Mouse (Mus musculus) limb, embryonic 14.5 days (tissue): ENCODE measurements around the gene Gpalpp1. TPM values are rescaled to one million over a fixed set of nuclear protein-coding genes. Genes with fewer than 3 reads are reported as not detected.

Experiments
- ATAC-seq: fragments of 200-750 bp; cut with Nextera tagmentation; 2 replicates; pipeline ENCODE4 v1.8.0; 2017; ENCODE audit warnings: low read depth, moderate number of reproducible peaks, moderate TSS enrichment; ENCODE audit not compliant: low FRiP score
- DNase-seq: peaks from one replicate; pipeline ENCODE4 v3.0.0-alpha.2; 2015; ENCODE audit warnings: low spot score
- H3K27ac ChIP-seq: fragments of 300-500 bp; sonication (generic); replicated peaks from 2 replicates; pipeline ENCODE4 v1.5.1; 2014; ENCODE audit warnings: low read depth, mild to moderate bottlenecking, low read length, moderate library complexity, mixed read lengths
- H3K27me3 ChIP-seq: fragments of 300-500 bp; sonication (generic); 2 replicates; pipeline ENCODE4 v1.6.1; 2014; ENCODE audit warnings: low read length, mixed read lengths; ENCODE audit not compliant: control insufficient read depth, insufficient read depth
- H3K36me3 ChIP-seq: fragments of 300-500 bp; sonication (generic); 2 replicates; pipeline ENCODE4 v1.6.1; 2014; ENCODE audit warnings: mild to moderate bottlenecking, low read length, moderate library complexity, mixed read lengths; ENCODE audit not compliant: control insufficient read depth, insufficient read depth
- H3K4me1 ChIP-seq: fragments of 300-500 bp; sonication (generic); 2 replicates; pipeline ENCODE4 v1.6.1; 2014; ENCODE audit warnings: antibody characterized with exemption, low read length, mixed read lengths; ENCODE audit not compliant: control insufficient read depth, insufficient read depth
- H3K4me2 ChIP-seq: fragments of 300-500 bp; sonication (generic); replicated peaks from 2 replicates; pipeline ENCODE4 v1.6.1; 2014; ENCODE audit warnings: low read depth, mild to moderate bottlenecking, low read length, moderate library complexity; ENCODE audit not compliant: severe bottlenecking
- H3K4me3 ChIP-seq: fragments of 300-500 bp; sonication (generic); replicated peaks from 2 replicates; pipeline ENCODE4 v1.5.1; 2014; ENCODE audit warnings: low read length
- H3K9ac ChIP-seq: fragments of 300-500 bp; sonication (generic); 2 replicates; pipeline ENCODE4 v1.6.1; 2014; ENCODE audit warnings: mild to moderate bottlenecking, low read depth, low read length, moderate library complexity; ENCODE audit not compliant: severe bottlenecking
- H3K9me3 ChIP-seq: fragments of 300-500 bp; sonication (generic); 2 replicates; pipeline ENCODE4 v1.6.1; 2016; ENCODE audit warnings: low read length; ENCODE audit not compliant: control insufficient read depth
- POLR2A ChIP-seq: fragments of 200-500 bp; IDR thresholded peaks from 2 replicates; pipeline ENCODE4 v1.8.0; 2012; ENCODE audit warnings: inconsistent platforms, mild to moderate bottlenecking, moderate library complexity, borderline replicate concordance; ENCODE audit not compliant: insufficient read depth, insufficient read length; ENCODE audit errors: extremely low read depth
- WGBS: fragments of 180-500 bp; shearing (Covaris S2); extraction: QIAGEN DNeasy Blood & Tissue Kit; methylation state at CpG from one replicate; pipeline ENCODE4 v1.1.7; 2014; 5-methylcytosine and 5-hydroxymethylcytosine counted together
- polyA plus RNA-seq, 2 experiments: library from polyadenylated mRNA; depleted of rRNA in 1 of 2; stranded (reverse) in 1 of 2; unstranded in 1 of 2; fragments of >200 nt; fragmentation: Nextera tagmentation in 1 of 2; extraction: Ambion mirVana in 1 of 2; gene quantifications; 2 replicates each; pipeline versions ENCODE4 v1.2.1 to v1.2.3; 2012 to 2014

Gpalpp1 gene
- polyA plus RNA-seq, 2 experiments = 10.6 to 12.7 TPM

- WGBS = 89% methylated on average over 7 of the region's 7 CpGs
- Histone ChIP-seq H3K27ac (no peak overlapping the region), H3K9ac (no peak overlapping the region), H3K27me3 (no peaks in the 10 kb centered on the region), H3K36me3 (no peaks in the 10 kb centered on the region), H3K4me3 (no peak overlapping the region), H3K9me3 (no peaks in the 10 kb centered on the region), H3K4me2 (no peak overlapping the region), H3K4me1 (no peaks in the 10 kb centered on the region)
- no peak for TF ChIP-seq POLR2A
- ATAC-seq (no peak), DNase-seq (no peak)
Measured at GRCm38 (mm10) chr14:76051966-76052365, 58.6 kb downstream of the Gpalpp1 start.

GRCm38 (mm10) chr14:76045767-76046166 is 64.8 kb downstream of the Gpalpp1 start:
- ATAC-seq (no peak), DNase-seq (no peak)

GRCm38 (mm10) chr14:76044164-76044557 is 66.4 kb downstream of the Gpalpp1 start:
- Histone ChIP-seq H3K36me3 (no peaks in the 10 kb centered on the region), H3K4me2 (no peak overlapping the region), H3K27ac (no peak overlapping the region), H3K9ac (no peak overlapping the region), H3K27me3 (no peaks in the 10 kb centered on the region), H3K4me1 (no peaks in the 10 kb centered on the region), H3K9me3 (no peaks in the 10 kb centered on the region), H3K4me3 (no peak overlapping the region)
- DNase-seq = no peak
- 83% methylated on average over 3 of the region's 3 CpGs for WGBS
- no peak for TF ChIP-seq POLR2A
- ATAC-seq = no peak

More at GRCm38 (mm10) chr14:76045767-76046166, 64.8 kb downstream of the Gpalpp1 start:
- Histone ChIP-seq H3K27me3 (no peaks in the 10 kb centered on the region), H3K4me3 (no peak overlapping the region), H3K4me2 (no peak overlapping the region), H3K4me1 (no peaks in the 10 kb centered on the region), H3K9me3 (no peaks in the 10 kb centered on the region), H3K36me3 (no peaks in the 10 kb centered on the region), H3K9ac (no peak overlapping the region), H3K27ac (no peak overlapping the region)
- 53% methylated on average over 1 of the region's 1 CpGs for WGBS
- TF ChIP-seq POLR2A = no peak

GRCm38 (mm10) chr14:76043251-76044163 is 67.1 kb downstream of the Gpalpp1 start:
- no peaks in the 10 kb centered on the region for H3K36me3 ChIP-seq
- 77% methylated on average over 14 of the region's 14 CpGs for WGBS
- no peak overlapping the region for H3K4me2 ChIP-seq
- no peak for TF ChIP-seq POLR2A
- H3K4me1 ChIP-seq = no peaks in the 10 kb centered on the region
- H3K9ac ChIP-seq = no peak overlapping the region
- no peak overlapping the region for H3K4me3 ChIP-seq
- no peak overlapping the region for H3K27ac ChIP-seq
- DNase-seq = no peak
- H3K27me3 ChIP-seq = no peaks in the 10 kb centered on the region
- no peaks in the 10 kb centered on the region for H3K9me3 ChIP-seq
- ATAC-seq = no peak

Other genes starting within 250 kb of the Gpalpp1 start
- 1.3 and 1.6 TPM in 2 replicates for gene Kctd4, start 155.8 kb downstream of the Gpalpp1 start, polyA plus RNA-seq (2012; rRNA removed)
- 1.3 and 1.4 TPM in 2 replicates for gene Kctd4, start 155.8 kb downstream of the Gpalpp1 start, polyA plus RNA-seq (2014; fragmentation: Nextera tagmentation; extraction: Ambion mirVana)
- gene Gtf2f2, start 99.9 kb downstream of the Gpalpp1 start, polyA plus RNA-seq (2012; rRNA removed) = 12.1 and 22.1 TPM in 2 replicates
- gene Gtf2f2, start 99.9 kb downstream of the Gpalpp1 start, polyA plus RNA-seq (2014; fragmentation: Nextera tagmentation; extraction: Ambion mirVana) = 34.7 and 37.6 TPM in 2 replicates
- 8.4 and 9.9 TPM in 2 replicates for gene Nufip1, start 131 bp upstream of the Gpalpp1 start, polyA plus RNA-seq (2012; rRNA removed)
- gene Nufip1, start 131 bp upstream of the Gpalpp1 start, polyA plus RNA-seq (2014; fragmentation: Nextera tagmentation; extraction: Ambion mirVana) = 13.8 and 14.5 TPM in 2 replicates